Mouse (Mus musculus): ENCODE data around the gene Mbtps2.
A peak's percentile ranks its signal among the peaks of the same experiment; 100 is the strongest.

Mbtps2 gene

GRCm38 (mm10) chrX:157504506-157504905, 94.0 kb downstream of the Mbtps2 start:
- no peak for DNase-seq (ENCODE audit: low read depth in 2 of 2, low spot score in 2 of 2)

DNA sequence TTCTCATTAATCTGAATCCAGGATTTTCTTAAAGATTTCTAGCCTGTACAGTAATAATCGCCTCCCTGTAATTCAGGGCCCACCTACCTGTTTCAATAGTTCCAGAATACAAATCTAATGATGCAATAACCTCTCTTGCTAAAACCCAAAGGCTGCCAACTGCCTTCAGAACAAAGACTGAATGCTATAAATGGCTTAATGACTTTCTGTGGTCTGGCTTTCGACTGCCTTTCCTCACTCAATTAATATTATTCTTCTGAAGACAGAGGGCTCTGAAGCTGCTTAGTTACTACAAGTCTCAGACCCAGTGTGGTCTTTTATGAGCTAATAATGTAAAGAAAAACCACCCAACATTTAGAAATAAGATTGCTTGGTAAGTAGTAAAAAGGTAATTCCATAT, 96.6 kb downstream of the Mbtps2 start:
- DNase-seq (ENCODE audit: low read depth in 2 of 2, low spot score in 2 of 2), result no peak

- DNase-seq (ENCODE audit: low read depth in 2 of 2, low spot score in 2 of 2), result no peak
Measured at GRCm38 (mm10) chrX:157500004-157500403, 98.5 kb downstream of the Mbtps2 start.

GRCm38 (mm10) chrX:157493159-157493558, 105.4 kb downstream of the Mbtps2 start:
- DNase-seq (ENCODE audit: low read depth in 2 of 2, low spot score in 2 of 2), result no peak

- peak; percentile 19 to 52 for DNase-seq (ENCODE audit: low read depth in 2 of 2, low spot score in 2 of 2)
Measured at GRCm38 (mm10) chrX:157491944-157492726, 106.4 kb downstream of the Mbtps2 start, which contains the start of gene Sms. Gene Sms (minus strand): TSS chrX:157492287.

DNA sequence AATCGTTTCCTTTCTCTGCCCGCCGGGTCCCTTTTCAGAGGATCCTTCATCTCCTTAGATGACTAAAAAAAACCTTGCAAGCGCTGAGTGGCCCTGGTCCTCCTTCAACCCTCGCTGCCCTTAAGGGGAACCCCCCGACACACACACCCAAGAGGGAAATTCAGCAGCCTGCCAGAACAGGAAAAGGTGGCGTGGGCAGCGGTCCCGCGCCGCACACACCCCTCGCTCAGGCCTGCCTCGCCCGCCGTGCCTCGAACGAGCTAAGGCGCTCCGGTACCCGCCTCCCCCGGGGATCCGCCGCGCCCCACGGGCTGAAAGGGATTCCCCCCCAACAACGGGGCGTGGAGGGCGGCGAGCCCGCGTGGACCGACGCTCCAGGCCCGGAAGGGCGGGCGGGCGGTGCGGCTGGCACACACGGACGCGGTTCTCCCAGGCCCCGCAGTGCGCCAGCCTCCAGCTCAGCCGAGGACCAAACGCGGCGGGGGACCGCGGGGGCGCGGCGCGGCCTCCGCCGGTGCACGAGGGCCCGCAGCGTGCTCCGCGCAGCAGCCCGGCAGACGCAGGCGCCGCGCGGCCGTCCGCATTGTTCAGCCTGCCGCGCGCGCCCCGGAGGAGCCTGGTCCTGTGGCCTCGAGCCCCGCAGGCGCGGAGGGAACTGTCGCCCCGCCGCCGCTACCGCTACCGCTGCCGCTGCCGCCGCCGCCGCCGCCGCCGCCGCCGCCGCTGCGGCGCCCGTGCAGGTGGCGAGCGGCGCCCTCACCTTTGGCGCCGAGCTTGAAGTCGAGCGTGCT, 107.2 kb downstream of the Mbtps2 start:
- peak; percentile 8 to 24 for DNase-seq (ENCODE audit: low read depth in 2 of 2, low spot score in 2 of 2)

GRCm38 (mm10) chrX:157490769-157491144, 107.8 kb downstream of the Mbtps2 start:
- DNase-seq (ENCODE audit: low read depth in 2 of 2, low spot score in 2 of 2), result no peak

GRCm38 (mm10) chrX:157489871-157490721, 108.4 kb downstream of the Mbtps2 start:
- DNase-seq (ENCODE audit: low read depth in 2 of 2, low spot score in 2 of 2), result no peak

DNA sequence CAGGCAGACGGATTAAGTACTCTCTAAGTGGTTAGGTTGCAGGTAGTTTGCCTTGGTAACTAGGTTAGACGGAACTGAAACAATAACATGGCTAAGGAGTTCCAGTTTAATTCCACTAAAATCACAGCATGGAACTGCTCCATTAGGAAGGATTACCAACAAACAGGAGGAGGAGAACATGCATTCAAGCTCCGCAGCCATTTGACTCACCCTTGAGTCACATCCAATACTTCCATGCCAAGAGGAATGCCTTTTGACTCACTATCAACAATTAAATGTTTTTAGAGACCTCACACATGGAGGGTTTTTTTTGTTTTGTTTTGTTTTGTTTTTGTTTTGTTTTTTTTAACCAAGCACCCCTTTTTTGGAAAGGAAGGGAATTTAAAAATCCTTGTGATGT, 109.7 kb downstream of the Mbtps2 start:
- DNase-seq (ENCODE audit: low read depth in 2 of 2, low spot score in 2 of 2), result no peak

- DNase-seq (ENCODE audit: low read depth in 2 of 2, low spot score in 2 of 2), result peak; percentile 2 to 18
Measured at GRCm38 (mm10) chrX:157486765-157487164, 111.8 kb downstream of the Mbtps2 start.
